Mouse (Mus musculus) forebrain, embryonic 10.5 days (tissue): ENCODE measurements around the gene Mov10. TPM values are rescaled to one million over a fixed set of nuclear protein-coding genes. Genes with fewer than 3 reads are reported as not detected.

Experiments used
- DNase-seq: peaks from one replicate; pipeline ENCODE4 v3.0.0-alpha.2; 2017; ENCODE audit warnings: low spot score; ENCODE audit errors: extremely low spot score
- H3K27ac ChIP-seq: fragments of 300-500 bp; sonication (generic); 2 replicates; pipeline ENCODE4 v1.5.1; 2016; ENCODE audit warnings: mild to moderate bottlenecking
- H3K27me3 ChIP-seq: fragments of 300-500 bp; sonication (generic); 2 replicates; pipeline ENCODE4 v1.6.1; 2016; ENCODE audit warnings: mild to moderate bottlenecking; ENCODE audit not compliant: poor library complexity, severe bottlenecking
- H3K36me3 ChIP-seq: fragments of 300-500 bp; sonication (generic); replicated peaks from 2 replicates; pipeline ENCODE4 v1.6.1; 2016; ENCODE audit warnings: mild to moderate bottlenecking, moderate library complexity
- H3K4me1 ChIP-seq: fragments of 300-500 bp; sonication (generic); 2 replicates; pipeline ENCODE4 v1.6.1; 2016
- H3K4me3 ChIP-seq: fragments of 300-500 bp; sonication (generic); 2 replicates; pipeline ENCODE4 v1.5.1; 2016; ENCODE audit warnings: mild to moderate bottlenecking, moderate library complexity
- H3K9me3 ChIP-seq: fragments of 300-500 bp; sonication (generic); 2 replicates; pipeline ENCODE4 v1.6.1; 2016; ENCODE audit warnings: mild to moderate bottlenecking, moderate library complexity
- WGBS: fragments of 180-500 bp; shearing (Covaris S2); methylation state at CpG from one replicate; pipeline ENCODE4 v1.1.7; 2016; 5-methylcytosine and 5-hydroxymethylcytosine counted together
- polyA plus RNA-seq: library from polyadenylated mRNA; unstranded; fragments of >200 nt; fragmentation: Nextera tagmentation; extraction: Ambion mirVana; gene quantifications from 2 replicates; pipeline ENCODE4 v1.2.1, GENCODE M21; 2016

Mov10 gene
- polyA plus RNA-seq, 1 experiment from 2014 or later = 19.5 TPM

- DNase-seq = no peak
- Histone ChIP-seq H3K27me3 (no peaks in the 10 kb centered on the region), H3K4me3 (no peak overlapping the region), H3K9me3 (no peaks in the 10 kb centered on the region), H3K4me1 (peaks cover 44% of the 10 kb centered on the region), H3K36me3 (peaks cover 89% of the 10 kb centered on the region), H3K27ac (no peak overlapping the region)
- WGBS = 89% methylated on average over 15 of the region's 15 CpGs
Measured at GRCm38 (mm10) chr3:104796430-104797082, 21.8 kb downstream of the Mov10 start.

DNA sequence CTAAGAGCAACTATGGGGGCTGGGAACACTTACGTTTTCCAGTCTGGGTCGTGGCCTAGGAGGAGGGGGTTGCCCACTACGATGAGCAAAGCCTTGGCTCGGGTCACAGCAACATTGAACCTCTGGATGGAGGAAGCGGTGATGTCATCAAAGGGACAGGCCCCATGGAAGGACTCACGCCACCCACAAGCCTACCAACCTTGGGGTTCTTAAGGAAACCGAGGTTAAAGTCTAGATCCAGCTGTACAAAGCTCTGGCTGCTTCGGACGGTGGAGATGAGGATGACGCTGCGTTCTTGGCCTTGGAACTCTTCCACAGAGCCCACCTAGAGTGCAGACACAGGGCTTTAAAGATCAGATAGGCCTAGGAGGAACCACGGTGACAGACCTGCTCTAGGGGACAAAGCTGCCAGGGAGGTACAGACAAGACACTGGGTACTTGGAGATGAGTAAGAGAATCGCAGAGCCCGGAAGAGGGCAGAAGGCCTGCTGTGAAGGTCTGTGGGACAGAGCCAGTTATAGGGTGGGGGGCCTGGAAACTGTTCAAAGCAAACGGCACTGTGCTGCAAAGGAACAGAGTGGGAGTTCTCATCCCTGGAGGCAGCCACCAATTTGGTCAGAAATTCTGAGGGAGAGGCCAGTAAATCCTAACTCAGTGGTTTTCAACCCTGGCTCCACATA lies 22.6 kb downstream of the Mov10 start:
- H3K4me1 ChIP-seq = peaks cover 52% of the 10 kb centered on the region
- 79% methylated on average over 15 of the region's 15 CpGs for WGBS
- no peak for DNase-seq
- no peaks in the 10 kb centered on the region for H3K27me3 ChIP-seq
- peak overlapping the region; percentile 77 for H3K27ac ChIP-seq
- H3K9me3 ChIP-seq = no peaks in the 10 kb centered on the region
- no peak overlapping the region for H3K4me3 ChIP-seq
- H3K36me3 ChIP-seq = peaks cover 82% of the 10 kb centered on the region

- no peak for DNase-seq
- Histone ChIP-seq H3K4me1 (peaks cover 60% of the 10 kb centered on the region), H3K27ac (peak overlapping the region; percentile 77), H3K9me3 (no peaks in the 10 kb centered on the region), H3K36me3 (peaks cover 74% of the 10 kb centered on the region), H3K27me3 (0 out of 2 replicates have a peak, but pooled peaks cover 4% of the 10 kb centered on the region), H3K4me3 (no peak overlapping the region)
- WGBS = 77% methylated on average over 12 of the region's 12 CpGs
Measured at GRCm38 (mm10) chr3:104794953-104795470, 23.4 kb downstream of the Mov10 start.

DNA sequence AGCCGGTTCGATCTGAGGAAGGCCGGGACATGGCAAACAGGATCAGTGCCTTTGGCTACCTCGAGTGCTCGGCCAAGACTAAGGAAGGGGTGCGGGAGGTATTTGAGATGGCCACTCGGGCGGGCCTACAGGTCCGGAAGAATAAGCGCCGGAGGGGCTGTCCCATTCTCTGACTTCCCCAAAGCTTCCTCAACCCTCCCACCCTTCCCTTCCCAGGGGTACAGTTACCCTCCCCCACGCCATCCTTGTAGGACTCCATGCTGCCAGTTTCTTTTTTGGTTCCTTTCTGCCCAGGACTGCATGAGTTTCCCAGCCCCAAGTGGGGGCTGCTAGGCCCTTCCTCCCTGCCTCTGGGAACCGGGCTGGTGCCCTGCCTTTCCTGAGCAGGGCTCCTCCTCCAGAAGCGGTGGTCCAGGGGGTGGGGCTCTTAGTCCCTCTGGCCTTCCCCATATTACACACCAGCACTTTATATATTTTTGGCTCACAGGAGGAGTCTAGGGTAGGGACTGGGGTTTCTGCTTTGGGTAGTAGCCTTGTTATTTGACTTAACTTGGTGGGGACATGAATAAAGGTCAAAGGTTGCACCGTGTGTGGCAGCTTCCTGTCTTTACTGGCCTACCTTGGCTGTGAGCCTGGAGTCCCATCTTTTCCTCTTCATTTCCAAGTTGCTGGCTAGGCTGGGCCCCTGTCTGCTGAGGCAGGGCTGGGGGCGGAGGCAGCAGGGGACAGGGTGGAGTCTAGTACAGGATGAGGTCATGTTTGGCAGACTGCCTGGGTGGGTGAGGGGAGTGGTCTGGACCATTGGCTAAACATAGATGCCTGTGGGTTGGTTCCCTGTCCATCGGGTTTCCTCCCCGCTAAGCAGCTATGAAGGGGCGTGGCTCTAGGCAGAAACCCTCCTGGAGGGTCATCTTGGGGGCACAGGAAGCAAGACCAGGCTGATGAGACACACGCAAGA lies 24.2 kb downstream of the Mov10 start:
- peak; percentile 77 for DNase-seq
- Histone ChIP-seq H3K27ac (peak overlapping the region; percentile 77), H3K4me1 (peaks cover 69% of the 10 kb centered on the region), H3K4me3 (peak overlapping the region; percentile 16; the same call in 1 of the 2 replicates), H3K27me3 (peaks cover 12% of the 10 kb centered on the region; the same call in 1 of the 2 replicates), H3K9me3 (no peaks in the 10 kb centered on the region), H3K36me3 (peaks cover 65% of the 10 kb centered on the region)
- 62% methylated on average over 20 of the region's 20 CpGs for WGBS

DNA sequence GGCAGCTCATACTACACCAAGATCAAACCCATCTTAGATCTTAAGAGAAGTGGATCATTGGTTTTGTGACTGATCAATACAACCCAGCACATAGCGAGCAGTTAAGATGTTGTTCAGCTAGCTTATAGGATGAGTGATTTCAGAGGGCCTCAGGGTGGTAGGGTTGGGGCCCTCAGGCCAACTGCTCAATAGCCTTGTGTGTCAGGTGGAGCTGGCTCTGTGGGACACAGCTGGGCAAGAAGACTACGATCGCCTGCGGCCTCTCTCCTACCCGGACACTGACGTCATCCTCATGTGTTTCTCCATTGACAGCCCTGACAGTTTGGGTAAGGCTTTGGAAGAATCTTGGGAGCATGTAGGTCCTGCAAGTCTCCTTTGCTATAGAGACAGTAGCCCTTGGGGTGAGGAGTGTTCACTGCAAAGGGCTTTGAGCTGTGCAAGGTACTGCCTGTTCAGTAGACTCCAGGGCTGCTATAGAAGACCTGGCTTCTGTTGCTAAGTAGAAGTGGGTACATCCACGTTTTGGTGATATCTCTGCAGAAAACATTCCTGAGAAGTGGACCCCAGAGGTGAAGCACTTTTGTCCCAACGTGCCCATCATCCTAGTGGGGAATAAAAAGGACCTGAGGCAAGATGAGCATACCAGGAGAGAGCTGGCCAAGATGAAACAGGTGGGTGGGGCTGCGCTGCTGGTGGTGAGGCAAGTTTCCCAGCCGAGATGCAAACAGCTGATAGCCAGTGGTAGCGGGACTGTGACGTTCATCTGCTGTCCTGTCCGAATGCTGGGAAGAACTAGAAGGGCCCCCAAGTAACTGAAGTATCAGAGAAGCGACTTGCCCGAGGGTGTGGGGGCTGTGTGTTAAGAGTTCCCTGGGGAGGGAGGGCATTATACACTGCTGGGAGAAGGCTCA lies 25.7 kb downstream of the Mov10 start:
- no peak overlapping the region for H3K4me3 ChIP-seq
- peaks cover 82% of the 10 kb centered on the region for H3K4me1 ChIP-seq
- peaks cover 57% of the 10 kb centered on the region for H3K36me3 ChIP-seq
- 83% methylated on average over 15 of the region's 15 CpGs for WGBS
- H3K9me3 ChIP-seq = no peaks in the 10 kb centered on the region
- H3K27me3 ChIP-seq = peaks cover 18% of the 10 kb centered on the region
- no peak for DNase-seq
- no peak overlapping the region for H3K27ac ChIP-seq

- WGBS = 96% methylated on average over 8 of the region's 8 CpGs
- Histone ChIP-seq H3K27ac (peak overlapping the region; percentile 89; the same call in 1 of the 2 replicates), H3K4me3 (no peak overlapping the region), H3K27me3 (peaks cover 28% of the 10 kb centered on the region), H3K9me3 (no peaks in the 10 kb centered on the region), H3K36me3 (peaks cover 48% of the 10 kb centered on the region), H3K4me1 (peaks cover 82% of the 10 kb centered on the region)
- DNase-seq = no peak
Measured at GRCm38 (mm10) chr3:104791671-104792070, 26.7 kb downstream of the Mov10 start.

DNA sequence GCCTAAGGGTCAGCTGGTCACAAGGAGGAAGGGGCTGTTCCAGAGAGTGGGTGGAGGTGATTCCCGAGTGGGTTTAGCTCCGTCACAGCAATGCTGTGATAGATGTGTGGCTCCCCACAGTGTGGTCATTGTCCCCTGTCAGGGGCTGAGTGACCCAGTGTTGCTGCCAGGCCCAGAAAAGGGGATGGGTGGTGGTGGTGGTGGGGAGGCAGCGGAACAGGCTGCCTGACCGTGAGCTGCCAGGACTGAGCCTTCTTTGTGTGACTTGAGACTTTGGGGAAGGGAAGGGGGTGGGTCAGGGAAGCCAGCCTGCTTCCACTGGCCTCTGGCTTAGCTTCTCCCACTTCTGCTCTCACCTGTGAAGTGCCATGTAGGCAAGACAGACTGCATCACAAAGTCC lies 27.3 kb downstream of the Mov10 start:
- 22% methylated on average over 4 of the region's 4 CpGs for WGBS
- Histone ChIP-seq H3K27me3 (peaks cover 34% of the 10 kb centered on the region), H3K36me3 (peaks cover 41% of the 10 kb centered on the region), H3K27ac (peak overlapping the region; percentile 89), H3K4me1 (peaks cover 80% of the 10 kb centered on the region), H3K9me3 (no peaks in the 10 kb centered on the region), H3K4me3 (peak overlapping the region; percentile 75)
- no peak for DNase-seq

- DNase-seq = peak; percentile 38
- Histone ChIP-seq H3K27ac (peak overlapping the region; percentile 89), H3K4me3 (peak overlapping the region; percentile 75), H3K27me3 (peaks cover 40% of the 10 kb centered on the region), H3K4me1 (peaks cover 74% of the 10 kb centered on the region), H3K36me3 (peaks cover 36% of the 10 kb centered on the region), H3K9me3 (no peaks in the 10 kb centered on the region)
- 20% methylated on average over 6 of the region's 6 CpGs for WGBS
Measured at GRCm38 (mm10) chr3:104790401-104790937, 27.9 kb downstream of the Mov10 start.

DNA sequence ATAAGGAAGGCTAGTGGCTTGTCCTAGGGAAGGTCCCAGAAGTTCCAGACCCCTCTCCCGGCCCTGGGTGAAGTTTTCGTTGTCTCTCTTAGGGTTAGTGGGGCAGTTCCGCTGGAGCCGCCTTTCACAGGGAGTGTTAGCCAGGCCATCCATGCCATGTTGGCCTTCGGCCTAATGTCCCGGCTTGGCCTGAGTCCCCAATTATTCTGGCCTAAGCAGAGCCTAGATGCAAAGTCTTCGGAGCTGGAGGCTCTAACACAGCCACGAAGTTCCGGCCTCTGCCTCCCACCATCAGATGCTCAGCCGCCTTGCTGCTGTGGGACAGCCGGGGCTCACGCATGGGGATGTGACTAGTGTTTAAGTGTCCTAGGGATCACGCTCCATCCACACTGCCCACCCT lies 28.5 kb downstream of the Mov10 start:
- DNase-seq = peak; percentile 30
- H3K27ac ChIP-seq = peak overlapping the region; percentile 89
- WGBS = 28% methylated on average over 13 of the region's 13 CpGs

GRCm38 (mm10) chr3:104789312-104789605 lies 29.1 kb downstream of the Mov10 start:
- no peak for DNase-seq
- Histone ChIP-seq H3K27ac (peak overlapping the region; percentile 89), H3K4me1 (peaks cover 62% of the 10 kb centered on the region), H3K27me3 (peaks cover 52% of the 10 kb centered on the region), H3K9me3 (no peaks in the 10 kb centered on the region), H3K36me3 (peaks cover 26% of the 10 kb centered on the region), H3K4me3 (peak overlapping the region; percentile 75)
- WGBS = 1% methylated on average over 10 of the region's 10 CpGs

More for the DNA sequence above, 28.5 kb downstream of the Mov10 start:
- peaks cover 46% of the 10 kb centered on the region for H3K27me3 ChIP-seq
- peak overlapping the region; percentile 75 for H3K4me3 ChIP-seq
- peaks cover 30% of the 10 kb centered on the region for H3K36me3 ChIP-seq
- H3K9me3 ChIP-seq = no peaks in the 10 kb centered on the region
- peaks cover 68% of the 10 kb centered on the region for H3K4me1 ChIP-seq

DNA sequence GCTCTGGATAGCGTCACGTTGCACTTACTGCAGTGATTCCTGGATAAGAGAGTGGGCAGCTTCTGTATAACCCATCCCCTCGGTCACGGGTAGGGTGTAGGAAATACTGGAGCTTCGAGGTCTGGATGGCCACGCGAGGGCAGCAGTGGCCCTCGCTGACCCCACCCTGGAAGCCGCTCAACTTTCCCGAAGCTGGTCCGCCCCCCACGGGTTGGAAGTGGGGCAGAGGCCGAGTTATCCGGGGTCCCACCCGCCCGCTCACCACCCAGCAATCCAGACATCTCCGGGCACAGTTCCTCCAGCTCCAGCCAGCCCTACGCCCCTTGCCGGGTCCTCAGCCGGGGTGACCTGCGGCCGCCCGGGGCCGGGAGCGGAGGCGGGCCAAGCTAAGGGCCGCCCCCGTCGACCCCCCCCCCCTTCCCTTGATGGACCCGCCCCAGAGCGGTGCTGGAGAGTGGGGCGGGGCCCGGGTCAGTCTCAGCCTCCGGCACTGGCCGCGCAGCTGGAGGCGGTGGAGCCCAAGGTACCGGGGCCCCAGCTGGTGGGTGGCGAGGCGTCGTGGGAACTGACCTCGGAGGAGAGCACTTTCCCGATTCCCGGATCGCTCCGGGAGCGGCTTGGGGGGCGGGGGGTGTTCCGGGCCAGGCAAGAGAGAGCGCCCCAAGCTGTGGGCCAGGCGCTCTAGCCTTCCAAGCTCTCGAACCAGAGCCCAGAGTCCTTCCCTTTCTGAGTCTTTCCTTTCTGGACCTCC lies 29.6 kb downstream of the Mov10 start:
- peaks cover 57% of the 10 kb centered on the region for H3K4me1 ChIP-seq
- peak overlapping the region; percentile 89 for H3K27ac ChIP-seq
- peaks cover 21% of the 10 kb centered on the region for H3K36me3 ChIP-seq
- no peaks in the 10 kb centered on the region for H3K9me3 ChIP-seq
- under 1% methylated on average over 48 of the region's 52 CpGs for WGBS
- H3K4me3 ChIP-seq = peak overlapping the region; percentile 75
- DNase-seq = peak; percentile 82
- H3K27me3 ChIP-seq = peaks cover 57% of the 10 kb centered on the region
